Mouse (Mus musculus) layer of hippocampus, adult 11-12 months (tissue): ENCODE measurements around the gene Cald1.

Experiments used
- DNase-seq: peaks from one replicate; pipeline ENCODE4 v3.0.0; 2022; ENCODE audit warnings: low spot score

The Cald1 gene

DNA sequence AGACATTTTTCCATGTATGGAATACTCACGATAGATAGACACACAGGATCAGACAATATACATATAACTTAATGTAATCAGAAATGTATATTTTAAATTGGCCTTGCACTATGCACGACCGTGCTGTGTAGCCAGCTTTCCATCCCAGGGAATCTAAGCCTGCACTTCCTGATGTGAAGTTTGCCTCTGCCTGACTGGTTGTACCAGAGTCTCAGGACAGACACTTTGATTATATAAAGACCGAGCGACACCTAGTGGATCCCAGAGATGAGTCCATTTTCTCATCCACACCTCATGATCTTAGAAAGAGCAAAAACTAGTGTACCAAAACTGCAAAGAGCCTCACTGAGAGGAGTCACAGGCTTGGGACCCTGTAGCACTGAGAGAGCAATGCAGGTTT, 156.1 kb downstream of the Cald1 start:
- peak; percentile 80 for DNase-seq

DNA sequence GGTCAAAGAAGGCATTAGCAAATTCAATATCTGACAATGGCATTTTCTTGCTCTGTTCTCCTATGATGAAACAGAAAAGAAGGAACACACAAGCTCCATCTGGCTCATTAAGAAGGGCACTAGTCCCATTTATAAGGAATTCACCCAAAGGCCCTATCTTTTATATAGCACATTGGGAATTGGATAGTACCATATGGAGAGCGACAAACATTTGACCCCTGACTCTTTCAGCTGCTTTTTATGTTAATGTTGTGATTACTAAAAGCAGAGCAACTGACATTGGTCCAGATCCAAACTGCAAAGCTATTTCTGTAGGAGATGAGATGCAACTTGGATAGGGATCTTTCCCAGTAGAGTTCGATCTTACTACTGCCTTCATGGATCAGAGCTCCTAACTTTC, 160.0 kb downstream of the Cald1 start:
- DNase-seq = no peak

DNA sequence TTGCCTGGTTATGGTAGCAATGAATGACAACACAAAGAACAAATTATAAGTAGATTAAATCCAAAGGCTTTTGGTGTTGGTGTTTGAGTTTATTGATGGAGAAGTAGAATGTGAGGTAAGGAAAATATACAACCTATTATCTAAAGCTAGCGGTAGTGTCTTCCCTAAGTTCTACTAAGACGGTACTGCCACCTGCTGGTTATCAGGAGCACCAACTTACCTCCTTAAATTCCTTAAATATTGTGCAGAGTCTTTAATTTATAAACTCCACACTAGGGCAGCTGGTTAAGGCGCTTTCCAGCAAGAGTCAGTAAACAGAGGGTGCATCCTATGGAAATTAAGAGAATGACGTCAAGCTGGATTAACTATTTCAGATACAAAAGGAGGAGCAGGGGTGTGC, 161.7 kb downstream of the Cald1 start:
- DNase-seq = peak; percentile 28

DNA sequence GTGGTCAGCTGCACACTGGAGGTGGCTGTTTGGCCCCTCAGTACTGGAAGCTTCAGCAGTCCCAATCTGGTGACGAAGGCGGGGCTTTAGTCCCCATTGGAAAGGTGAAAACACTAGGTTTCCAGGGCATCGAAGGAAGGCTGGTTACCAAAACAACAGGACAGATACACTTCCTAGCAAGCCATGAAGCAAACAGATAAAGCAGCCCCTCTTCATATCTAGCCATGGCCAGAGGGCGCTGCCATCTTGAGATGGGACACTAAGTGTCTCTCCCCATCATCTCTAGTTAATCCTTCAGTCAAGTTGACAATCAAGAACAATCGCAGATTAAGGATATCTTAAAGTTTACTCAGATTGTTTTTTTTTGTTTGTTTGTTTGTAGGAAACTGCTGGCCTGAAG, 167.4 kb downstream of the Cald1 start:
- DNase-seq = no peak

DNA sequence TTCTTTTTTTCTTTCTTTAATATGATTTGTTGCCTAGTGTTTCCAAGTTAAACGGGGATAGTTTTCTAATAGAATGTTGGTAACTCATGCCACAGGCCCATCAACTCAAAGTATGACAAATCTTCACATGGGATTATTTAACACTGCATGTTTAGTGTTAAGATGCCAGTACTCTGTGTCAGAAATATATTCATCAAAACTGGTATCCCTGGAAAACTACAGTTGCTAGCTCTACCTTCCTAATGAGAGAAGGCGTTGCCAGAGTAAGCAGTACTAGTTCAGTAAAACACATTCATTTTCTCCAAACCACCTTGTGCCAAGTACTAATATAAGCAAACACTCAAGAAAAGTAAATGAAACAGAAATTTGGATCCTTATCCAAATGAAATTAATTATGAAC, 171.7 kb downstream of the Cald1 start:
- no peak for DNase-seq

DNA sequence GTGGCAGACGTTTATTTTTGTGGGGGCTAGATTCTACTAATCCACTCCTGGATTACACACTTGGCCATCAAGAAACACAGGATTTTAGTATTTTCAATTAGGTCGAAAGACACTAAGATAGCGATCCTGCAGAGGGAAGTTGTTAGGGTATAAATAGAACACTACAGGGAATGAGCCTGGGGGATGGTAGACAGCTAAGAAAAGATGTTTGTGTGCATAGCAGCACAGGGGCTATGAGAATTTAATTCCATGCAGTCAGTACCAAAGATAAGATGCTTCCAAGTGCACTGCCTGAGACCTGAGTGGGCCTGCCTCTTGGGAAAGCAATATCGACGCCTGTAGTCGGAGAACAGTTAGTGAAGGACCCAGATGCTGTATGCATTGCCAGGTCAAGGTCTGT, 172.2 kb downstream of the Cald1 start:
- no peak for DNase-seq

- DNase-seq = no peak
Observed at GRCm38 (mm10) chr6:34776396-34776795, 178.1 kb downstream of the Cald1 start.

GRCm38 (mm10) chr6:34777094-34777493, 178.8 kb downstream of the Cald1 start:
- DNase-seq = no peak

- DNase-seq = no peak
Observed at GRCm38 (mm10) chr6:34777981-34778668, 179.8 kb downstream of the Cald1 start.

DNA sequence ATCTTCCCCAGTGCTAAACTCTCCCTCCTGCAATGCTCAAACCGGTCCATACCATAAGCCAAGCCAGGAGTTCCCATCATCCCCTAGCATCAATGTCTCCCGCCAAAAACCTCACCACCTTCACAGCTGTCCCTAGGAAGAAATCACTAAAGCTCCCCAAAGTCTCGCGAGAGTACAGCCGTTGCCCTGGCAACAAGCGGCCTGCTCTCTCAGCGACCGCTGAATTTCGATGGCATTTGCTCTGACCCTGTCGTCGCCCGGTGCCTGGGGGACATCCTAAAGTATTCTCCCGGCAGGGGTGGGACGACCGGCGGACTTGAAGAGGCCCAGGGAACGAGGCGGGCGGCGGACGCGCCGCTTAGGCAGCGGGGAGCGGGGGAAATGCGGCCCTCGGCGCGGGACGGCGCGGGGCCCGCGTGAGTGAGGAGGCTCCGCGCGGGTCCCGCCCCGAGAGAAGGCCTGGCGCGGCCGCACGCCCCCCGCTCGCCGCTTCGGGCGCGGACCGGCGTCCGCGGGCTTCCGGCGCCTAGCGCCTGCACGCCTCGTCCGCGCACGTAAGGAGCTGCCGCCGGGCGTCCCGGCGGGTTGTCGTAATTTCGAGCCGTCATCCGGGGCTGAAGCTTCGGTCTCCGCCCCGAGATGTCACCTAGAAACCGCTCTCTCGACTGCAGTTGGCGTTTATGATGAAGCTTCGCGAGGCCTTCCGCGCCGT, 182.1 kb downstream of the Cald1 start, which contains the start of gene Agbl3:
Gene Agbl3, plus strand, starts transcription at position 202 of the 712 bp plus-strand sequence.
- DNase-seq = peak; percentile 92

DNA sequence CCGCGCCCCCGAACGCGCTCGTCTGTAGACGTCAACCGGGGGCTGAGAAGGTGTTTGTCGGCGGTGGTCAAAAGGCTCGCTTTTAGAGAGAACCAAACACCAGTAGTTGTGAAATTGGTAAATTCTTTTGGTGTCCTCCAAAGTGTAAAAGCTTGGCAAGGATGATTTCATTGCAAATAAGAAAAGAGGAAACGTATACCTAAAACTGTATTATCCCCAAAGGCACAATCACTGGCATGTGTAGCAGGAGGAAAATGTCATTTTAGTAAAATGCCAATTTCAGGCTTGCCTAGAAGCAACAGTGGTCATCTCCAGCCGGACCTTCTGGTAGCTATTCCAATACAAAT, 182.6 kb downstream of the Cald1 start:
- no peak for DNase-seq

- DNase-seq = no peak
Observed at GRCm38 (mm10) chr6:34782493-34782892, 184.2 kb downstream of the Cald1 start.

DNA sequence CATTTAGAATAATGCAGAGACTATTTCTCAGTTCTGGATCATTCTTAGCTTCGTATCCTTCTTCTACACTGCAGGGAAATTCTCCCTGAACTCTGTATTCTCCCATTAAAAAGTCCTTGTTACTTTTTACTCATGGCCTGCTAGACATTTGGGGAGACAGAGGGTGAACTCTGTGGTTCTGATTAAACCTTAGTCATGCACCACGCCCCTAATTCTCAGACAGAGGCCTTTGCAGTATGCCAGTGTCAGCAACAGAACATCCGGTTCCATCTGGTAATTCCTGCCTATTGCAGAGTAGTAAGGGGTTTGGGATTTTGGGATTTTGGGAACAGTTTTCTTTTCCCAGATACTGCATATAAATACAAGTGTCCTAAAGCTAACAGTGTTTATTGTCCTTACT, 198.6 kb downstream of the Cald1 start:
- no peak for DNase-seq

- DNase-seq = no peak
Observed at GRCm38 (mm10) chr6:34797887-34798286, 199.6 kb downstream of the Cald1 start.

DNA sequence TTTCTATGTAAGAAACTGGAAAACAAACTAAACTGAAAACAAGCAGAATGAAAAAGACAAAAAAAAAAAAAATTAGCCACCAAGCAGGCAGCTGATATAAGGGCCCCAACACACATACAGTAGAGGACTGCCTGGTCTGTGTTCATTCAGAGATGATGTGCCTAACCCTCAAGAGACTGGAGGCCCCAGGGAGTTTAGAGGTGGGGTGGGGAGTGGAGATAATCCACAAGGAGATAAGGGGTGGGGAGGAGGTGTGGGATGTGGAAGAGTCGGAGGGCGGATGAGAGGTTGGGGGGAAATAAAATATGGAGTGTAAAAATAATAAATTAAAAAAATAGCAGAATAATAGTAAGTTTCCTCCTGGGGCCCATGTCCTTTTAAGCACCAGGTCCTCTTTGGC, 207.3 kb downstream of the Cald1 start:
- no peak for DNase-seq

DNA sequence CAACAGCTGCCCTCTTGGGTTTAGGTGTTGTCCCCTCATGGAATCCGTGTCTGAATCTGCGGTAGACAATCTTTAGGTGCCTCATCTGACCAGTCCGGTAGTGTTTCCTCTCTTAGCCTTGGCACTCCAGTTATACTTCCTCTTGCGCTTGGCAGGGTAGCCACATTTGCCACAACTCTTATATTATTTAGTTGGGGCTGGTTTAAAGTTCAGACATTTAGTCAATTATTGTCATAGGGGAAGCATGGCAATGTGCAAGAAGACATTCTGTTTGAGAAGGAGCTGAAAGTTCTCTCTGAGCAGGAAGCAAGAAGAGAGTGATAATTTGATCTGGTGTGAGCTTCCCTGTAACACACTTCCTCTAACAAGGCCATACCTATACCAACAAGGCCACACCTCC, 212.4 kb downstream of the Cald1 start:
- DNase-seq = no peak

DNA sequence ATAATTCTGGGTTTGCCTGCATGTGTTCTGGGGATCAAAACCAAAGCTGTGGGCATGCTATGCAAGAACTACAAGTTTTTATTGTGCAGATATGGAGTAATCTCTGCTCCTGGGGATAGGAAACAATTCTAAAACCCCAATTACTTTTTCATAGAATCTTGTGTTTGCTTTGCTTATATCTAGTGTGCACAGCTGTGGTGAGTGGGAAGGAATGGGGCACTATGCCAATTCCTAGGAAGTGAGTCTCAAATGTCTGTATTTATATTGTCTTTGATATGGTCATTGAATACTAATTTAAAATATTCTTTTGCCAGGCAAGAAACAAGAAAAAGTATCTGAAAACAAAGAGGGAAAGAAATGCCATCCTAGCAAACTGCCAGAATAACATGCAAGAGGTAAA, 226.1 kb downstream of the Cald1 start:
- peak; percentile 22 for DNase-seq
